Mouse (Mus musculus) hindbrain, embryonic 10.5 days (tissue): Measurements from ENCODE around the gene 9230112D13Rik. TPM values are rescaled to one million over a fixed set of nuclear protein-coding genes. Genes with fewer than 3 reads are reported as not detected.

Experiments
- DNase-seq: peaks from one replicate; pipeline ENCODE4 v3.0.0-alpha.2; 2017; ENCODE audit warnings: low spot score
- H3K27ac ChIP-seq: fragments of 300-500 bp; sonication (generic); 2 replicates; pipeline ENCODE4 v1.5.1; 2016; ENCODE audit warnings: mild to moderate bottlenecking, moderate library complexity
- H3K27me3 ChIP-seq: fragments of 300-500 bp; sonication (generic); 2 replicates; pipeline ENCODE4 v1.6.1; 2016; ENCODE audit warnings: mild to moderate bottlenecking; ENCODE audit not compliant: poor library complexity, insufficient read depth, severe bottlenecking
- H3K36me3 ChIP-seq: fragments of 300-500 bp; sonication (generic); 2 replicates; pipeline ENCODE4 v1.6.1; 2016; ENCODE audit warnings: mild to moderate bottlenecking, moderate library complexity
- H3K4me1 ChIP-seq: fragments of 300-500 bp; sonication (generic); replicated peaks from 2 replicates; pipeline ENCODE4 v1.6.1; 2016; ENCODE audit warnings: mild to moderate bottlenecking
- H3K4me3 ChIP-seq: fragments of 300-500 bp; sonication (generic); 2 replicates; pipeline ENCODE4 v1.5.1; 2016; ENCODE audit warnings: mild to moderate bottlenecking, moderate library complexity
- H3K9me3 ChIP-seq: fragments of 300-500 bp; sonication (generic); 2 replicates; pipeline ENCODE4 v1.6.1; 2016; ENCODE audit warnings: mild to moderate bottlenecking, moderate library complexity
- WGBS: fragments of 180-500 bp; shearing (Covaris S2); methylation state at CpG from one replicate; pipeline ENCODE4 v1.1.7; 2016; 5-methylcytosine and 5-hydroxymethylcytosine counted together
- polyA plus RNA-seq: library from polyadenylated mRNA; unstranded; fragments of >200 nt; fragmentation: Nextera tagmentation; extraction: Ambion mirVana; gene quantifications from 2 replicates; pipeline ENCODE4 v1.2.1, GENCODE M21; 2016

The 9230112D13Rik gene
- polyA plus RNA-seq, 1 experiment from 2014 or later: not detected

DNA sequence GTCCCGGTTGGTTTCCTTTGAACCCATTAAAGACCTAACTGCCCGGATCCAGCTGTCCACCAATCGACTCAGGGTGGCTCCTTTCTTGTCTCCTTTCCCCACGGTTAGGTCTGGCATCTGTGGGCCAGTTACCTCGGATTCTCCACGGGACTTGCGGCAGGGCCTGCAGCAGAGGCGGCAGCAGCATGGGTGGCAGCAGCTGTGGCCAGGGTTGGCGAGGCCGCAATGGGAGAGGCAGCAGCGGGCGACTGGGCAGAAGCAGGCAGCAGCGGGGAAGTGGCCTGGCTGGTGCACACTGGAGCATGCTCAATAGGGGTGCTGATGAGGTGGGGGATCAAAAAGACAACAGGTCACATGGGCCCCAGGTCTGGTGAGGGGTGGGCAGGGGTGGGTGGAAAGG is 32.6 kb upstream of the 9230112D13Rik start:
- Histone ChIP-seq H3K27ac (0 out of 2 replicates have a peak overlapping the region, but pooled peaks have one; percentile 41), H3K4me3 (no peak overlapping the region), H3K4me1 (peaks cover 3% of the 10 kb centered on the region; the same call in 1 of the 2 replicates), H3K36me3 (no peaks in the 10 kb centered on the region), H3K9me3 (no peaks in the 10 kb centered on the region), H3K27me3 (no peaks in the 10 kb centered on the region; the same call in 1 of the 2 replicates)
- DNase-seq: no peak
- WGBS: 72% methylated on average over 13 of the region's 13 CpGs

DNA sequence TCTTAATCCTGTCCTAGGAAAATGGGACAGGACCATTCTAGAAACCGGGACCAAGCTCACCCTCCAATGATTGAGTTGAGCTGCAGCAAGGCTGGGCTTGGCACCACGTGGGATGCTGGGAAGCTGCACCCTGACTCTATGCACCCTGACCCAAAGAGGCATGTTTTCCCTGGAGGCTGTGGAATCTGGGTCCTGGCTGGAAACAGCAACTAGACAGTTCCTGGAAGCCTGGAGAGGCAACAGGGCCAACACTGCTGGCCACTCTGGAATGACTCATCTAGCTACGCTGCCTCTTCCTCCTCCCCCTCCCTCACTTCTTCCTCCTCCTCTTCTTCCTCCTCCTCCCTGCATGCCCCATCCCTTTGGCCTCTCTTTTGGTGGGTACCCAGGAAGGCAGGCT is 31.4 kb upstream of the 9230112D13Rik start:
- Histone ChIP-seq H3K9me3 (no peaks in the 10 kb centered on the region), H3K4me3 (no peak overlapping the region), H3K4me1 (peaks cover 8% of the 10 kb centered on the region; the same call in 1 of the 2 replicates), H3K27me3 (no peaks in the 10 kb centered on the region), H3K27ac (no peak overlapping the region), H3K36me3 (no peaks in the 10 kb centered on the region)
- DNase-seq: no peak
- WGBS: 74% methylated on average over 3 of the region's 3 CpGs

DNA sequence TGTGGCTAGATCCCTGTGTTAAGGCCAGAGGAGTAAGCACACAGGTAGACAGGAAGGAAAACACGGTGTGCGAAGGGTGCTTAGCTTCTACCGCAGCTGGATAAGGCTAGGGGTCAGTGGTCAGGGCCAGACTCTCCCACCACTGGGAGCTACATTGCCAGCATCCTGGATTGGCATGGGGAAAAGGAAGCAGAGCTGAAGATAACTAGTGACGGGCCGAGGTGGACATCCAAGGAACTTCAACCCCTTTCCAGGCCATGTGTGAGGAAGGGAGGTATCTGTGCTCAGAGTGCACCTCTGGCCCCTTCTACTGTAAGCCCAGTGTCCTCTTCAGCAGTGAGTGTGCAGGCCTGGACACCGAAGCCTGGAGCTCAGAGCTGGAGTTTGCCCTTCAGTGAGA is 30.9 kb upstream of the 9230112D13Rik start:
- Histone ChIP-seq H3K27me3 (no peaks in the 10 kb centered on the region), H3K27ac (no peak overlapping the region), H3K4me1 (peaks cover 13% of the 10 kb centered on the region; the same call in 1 of the 2 replicates), H3K4me3 (no peak overlapping the region), H3K36me3 (no peaks in the 10 kb centered on the region), H3K9me3 (no peaks in the 10 kb centered on the region)
- DNase-seq: no peak
- 89% methylated on average over 6 of the region's 6 CpGs for WGBS

DNA sequence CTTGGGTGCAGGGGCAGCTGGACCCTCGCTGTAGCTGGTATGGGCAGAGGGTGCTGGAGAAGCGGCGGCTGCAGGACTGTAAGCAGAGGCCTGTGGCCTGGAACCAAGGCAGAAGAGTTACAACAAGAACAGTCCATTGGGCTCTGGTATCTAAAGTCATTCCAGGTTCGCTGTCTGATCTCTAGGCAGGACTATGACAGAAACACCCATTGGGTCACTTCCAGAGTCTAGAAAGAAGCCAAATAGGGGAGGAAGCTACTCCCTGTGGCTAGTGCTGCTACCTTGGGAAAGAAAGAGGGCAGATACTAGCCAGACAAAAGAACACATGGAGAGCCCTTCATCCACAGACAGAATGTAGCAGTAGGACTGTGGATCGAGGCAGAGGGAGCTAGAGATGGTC is 29.6 kb upstream of the 9230112D13Rik start:
- DNase-seq: no peak
- Histone ChIP-seq H3K9me3 (no peaks in the 10 kb centered on the region), H3K4me3 (no peak overlapping the region), H3K36me3 (no peaks in the 10 kb centered on the region), H3K27ac (no peak overlapping the region), H3K27me3 (peaks cover 8% of the 10 kb centered on the region), H3K4me1 (peaks cover 18% of the 10 kb centered on the region; the same call in 1 of the 2 replicates)
- WGBS: 90% methylated on average over 5 of the region's 5 CpGs

DNA sequence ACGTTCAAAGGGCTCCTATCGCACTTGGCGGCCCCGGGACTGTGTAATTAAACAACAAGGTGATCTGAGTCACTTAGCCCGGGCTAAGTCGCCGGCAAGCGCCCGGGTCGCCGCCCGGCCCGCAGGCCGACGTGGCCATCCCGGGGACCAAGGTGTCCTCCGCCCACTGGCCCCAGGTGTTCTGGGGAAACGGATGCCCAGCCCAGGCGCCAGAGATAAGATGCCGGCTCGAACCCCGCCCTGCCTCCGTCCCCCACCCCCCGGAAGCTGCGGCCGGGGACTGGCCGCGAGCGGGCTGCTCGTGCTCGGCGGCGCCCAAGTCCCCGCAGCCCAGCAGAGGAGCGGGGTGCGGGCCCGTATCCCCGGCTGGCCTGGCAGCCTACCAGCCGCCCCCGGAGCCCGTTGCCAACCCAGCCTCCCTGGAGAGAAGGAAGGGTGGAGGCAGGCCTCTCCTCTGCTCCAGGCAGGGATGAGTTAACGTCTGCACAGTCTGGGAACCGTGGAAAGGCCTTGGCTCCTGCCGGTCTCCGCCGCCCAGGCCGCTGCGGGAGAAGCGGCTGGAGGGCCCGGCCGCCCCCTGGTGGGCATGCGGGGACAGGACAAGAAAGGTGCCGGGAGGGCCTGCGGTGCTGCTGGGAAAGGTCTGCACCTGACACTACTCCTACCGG is 26.5 kb upstream of the 9230112D13Rik start:
- Histone ChIP-seq H3K27ac (peak overlapping the region; percentile 93), H3K27me3 (peaks cover 37% of the 10 kb centered on the region), H3K4me1 (peaks cover 15% of the 10 kb centered on the region; the same call in 1 of the 2 replicates), H3K9me3 (no peaks in the 10 kb centered on the region), H3K4me3 (peak overlapping the region; percentile 77), H3K36me3 (no peaks in the 10 kb centered on the region)
- WGBS: under 1% methylated on average over 55 of the region's 55 CpGs
- peak; percentile 90 for DNase-seq

DNA sequence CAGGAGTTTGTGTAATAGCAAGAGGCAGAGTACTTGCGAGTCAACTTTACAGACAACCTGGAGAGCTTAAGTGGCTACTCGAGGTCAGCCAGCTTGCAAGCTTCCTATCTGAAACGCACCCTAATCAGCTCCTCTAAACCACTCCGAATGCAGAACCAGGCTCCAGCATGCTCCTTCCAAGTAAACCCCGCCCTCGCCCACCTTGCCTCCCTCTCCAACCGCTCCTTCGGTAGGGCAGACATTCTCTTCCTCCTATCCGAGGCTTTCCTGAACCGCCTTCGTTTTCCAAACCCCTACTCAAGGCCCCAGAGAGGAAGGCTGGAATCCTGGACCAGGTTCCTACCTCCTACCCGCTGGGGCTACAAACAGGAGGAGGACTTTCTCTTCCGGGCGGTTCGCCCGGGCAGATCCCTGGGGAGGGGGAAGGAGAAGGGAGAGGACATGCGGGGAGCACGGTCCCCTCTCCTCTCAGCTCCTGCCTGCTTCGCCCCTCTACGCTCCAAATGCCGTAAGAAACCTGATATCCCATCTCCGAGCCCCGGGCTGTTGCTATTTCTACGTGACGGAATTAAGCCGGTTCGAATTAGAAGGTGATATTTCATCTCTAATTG is 25.9 kb upstream of the 9230112D13Rik start:
- H3K36me3 ChIP-seq: no peaks in the 10 kb centered on the region
- H3K27ac ChIP-seq: peak overlapping the region; percentile 93
- under 1% methylated on average over 27 of the region's 27 CpGs for WGBS
- peaks cover 15% of the 10 kb centered on the region; the same call in 1 of the 2 replicates for H3K4me1 ChIP-seq
- peaks cover 39% of the 10 kb centered on the region for H3K27me3 ChIP-seq
- no peaks in the 10 kb centered on the region for H3K9me3 ChIP-seq
- peak; percentile 72 for DNase-seq
- H3K4me3 ChIP-seq: peak overlapping the region; percentile 77

DNA sequence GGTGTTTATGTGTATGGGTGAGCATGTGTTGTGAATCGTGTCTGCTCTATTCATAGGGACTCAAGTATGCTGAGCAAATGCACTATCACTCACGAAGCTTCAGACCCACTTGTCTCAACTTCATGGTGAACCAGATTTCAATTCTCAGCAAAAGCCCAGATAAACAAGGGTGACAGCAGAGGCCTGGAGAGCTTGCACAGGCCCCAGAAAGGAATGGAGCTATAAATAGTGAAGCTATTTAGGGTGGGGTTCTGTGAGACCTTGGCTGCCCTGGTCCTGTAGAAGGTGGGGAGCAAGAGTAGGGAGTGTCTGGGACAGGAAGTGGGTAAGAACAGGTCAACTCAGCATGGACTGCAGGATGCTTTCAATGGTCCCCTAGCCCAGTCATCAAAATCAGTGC is 21.9 kb upstream of the 9230112D13Rik start:
- 79% methylated on average over 2 of the region's 2 CpGs for WGBS
- Histone ChIP-seq H3K4me3 (no peak overlapping the region), H3K9me3 (no peaks in the 10 kb centered on the region), H3K27me3 (peaks cover 51% of the 10 kb centered on the region), H3K36me3 (no peaks in the 10 kb centered on the region), H3K27ac (no peak overlapping the region), H3K4me1 (peaks cover 20% of the 10 kb centered on the region; the same call in 1 of the 2 replicates)
- DNase-seq: no peak

DNA sequence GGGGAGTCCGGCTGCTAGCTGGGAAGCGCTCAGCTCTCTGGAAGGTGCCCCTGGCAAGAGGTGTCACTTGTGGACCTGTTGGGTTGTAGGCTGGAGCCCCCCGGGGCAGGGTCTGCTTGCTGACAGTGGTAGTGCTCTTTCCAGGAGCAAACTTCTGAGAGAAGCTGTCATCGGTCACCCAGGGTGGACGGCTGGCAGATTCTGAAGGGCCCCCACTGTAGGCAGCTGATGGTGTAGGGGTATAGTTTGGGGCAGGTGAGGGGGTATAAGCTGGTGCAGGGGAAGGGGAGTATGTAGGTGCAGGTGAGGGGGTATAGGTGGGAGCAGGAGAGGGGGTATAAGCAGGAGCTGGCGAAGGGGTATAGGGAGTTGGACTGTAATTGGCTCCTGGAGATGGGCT is 21.4 kb upstream of the 9230112D13Rik start:
- Histone ChIP-seq H3K4me1 (peaks cover 14% of the 10 kb centered on the region; the same call in 1 of the 2 replicates), H3K27me3 (peaks cover 51% of the 10 kb centered on the region), H3K9me3 (no peaks in the 10 kb centered on the region), H3K27ac (no peak overlapping the region), H3K36me3 (no peaks in the 10 kb centered on the region), H3K4me3 (no peak overlapping the region)
- WGBS: 89% methylated on average over 6 of the region's 6 CpGs
- no peak for DNase-seq

DNA sequence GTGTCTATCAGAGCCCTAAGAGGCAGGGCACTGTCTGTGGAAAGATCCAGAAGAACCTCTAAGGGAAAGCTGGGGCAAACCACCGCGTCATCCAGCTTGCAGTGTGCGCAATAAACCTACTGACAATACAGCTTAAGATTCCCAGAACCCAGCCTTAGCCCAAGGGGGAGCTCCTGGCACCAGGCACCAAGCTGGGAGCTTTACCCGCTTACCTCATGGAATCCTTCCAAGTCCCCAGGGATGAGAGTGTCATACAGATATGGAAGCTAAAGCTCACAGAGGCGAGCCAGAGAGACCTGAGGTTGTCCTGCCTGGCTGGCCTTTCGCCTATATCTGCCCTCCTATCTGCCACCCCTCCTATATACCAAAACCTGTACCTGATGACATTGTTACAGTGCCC is 21.0 kb upstream of the 9230112D13Rik start:
- Histone ChIP-seq H3K27me3 (peaks cover 51% of the 10 kb centered on the region), H3K9me3 (no peaks in the 10 kb centered on the region), H3K27ac (no peak overlapping the region), H3K4me3 (no peak overlapping the region), H3K4me1 (peaks cover 12% of the 10 kb centered on the region; the same call in 1 of the 2 replicates), H3K36me3 (no peaks in the 10 kb centered on the region)
- 84% methylated on average over 6 of the region's 6 CpGs for WGBS
- DNase-seq: no peak

DNA sequence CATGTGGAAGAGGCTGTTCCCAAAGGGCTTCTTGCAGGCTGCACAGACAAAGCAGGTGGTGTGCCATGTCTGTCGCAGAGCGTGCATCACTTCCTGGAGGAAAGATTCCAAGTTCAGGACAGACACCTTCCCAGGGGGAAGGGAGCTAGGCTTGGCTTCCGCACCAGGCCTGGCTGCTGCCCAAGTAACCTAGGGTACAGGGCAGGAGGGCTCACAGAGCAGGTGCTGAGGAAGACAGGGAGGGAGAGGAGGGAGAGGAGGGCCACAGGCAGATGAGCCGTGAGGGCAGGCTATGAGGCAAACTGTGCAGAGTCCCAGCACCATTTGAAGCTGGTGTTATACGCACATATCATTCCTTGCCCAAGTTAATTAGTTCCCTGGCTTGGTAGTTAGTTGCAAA is 19.3 kb upstream of the 9230112D13Rik start:
- H3K4me3 ChIP-seq: no peak overlapping the region
- H3K4me1 ChIP-seq: peaks cover 5% of the 10 kb centered on the region; the same call in 1 of the 2 replicates
- H3K27me3 ChIP-seq: peaks cover 41% of the 10 kb centered on the region
- no peaks in the 10 kb centered on the region for H3K9me3 ChIP-seq
- WGBS: 87% methylated on average over 5 of the region's 5 CpGs
- no peaks in the 10 kb centered on the region for H3K36me3 ChIP-seq
- H3K27ac ChIP-seq: no peak overlapping the region
- DNase-seq: no peak

DNA sequence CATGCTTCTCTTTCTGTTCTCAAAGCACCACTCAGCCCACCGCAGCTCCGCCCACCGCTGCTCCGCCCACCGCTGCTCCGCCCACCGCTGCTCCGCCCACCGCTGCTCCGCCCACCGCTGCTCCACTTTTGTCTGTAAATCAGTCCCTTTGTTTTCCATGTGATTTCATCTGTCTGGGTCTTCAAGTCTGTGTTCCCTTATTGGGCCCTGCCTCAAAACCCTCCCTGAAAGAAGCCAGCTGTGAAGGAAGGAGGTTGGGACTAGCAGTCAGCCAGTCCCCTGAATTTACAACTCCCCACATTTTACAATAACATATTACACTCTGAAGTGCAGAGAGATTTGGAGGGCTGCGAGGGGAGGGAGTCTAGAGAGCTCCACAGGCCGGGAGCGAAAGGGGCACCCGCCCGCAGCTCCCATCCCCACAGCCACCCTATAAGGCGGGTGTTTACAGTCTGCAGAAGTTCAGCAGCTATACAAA is 18.1 kb upstream of the 9230112D13Rik start:
- H3K27me3 ChIP-seq: peaks cover 30% of the 10 kb centered on the region
- H3K27ac ChIP-seq: peak overlapping the region; percentile 81
- H3K4me3 ChIP-seq: peak overlapping the region; percentile 29
- H3K36me3 ChIP-seq: no peaks in the 10 kb centered on the region
- DNase-seq: peak; percentile 34
- H3K9me3 ChIP-seq: no peaks in the 10 kb centered on the region
- H3K4me1 ChIP-seq: peaks cover 5% of the 10 kb centered on the region; the same call in 1 of the 2 replicates
- WGBS: 13% methylated on average over 17 of the region's 17 CpGs

DNA sequence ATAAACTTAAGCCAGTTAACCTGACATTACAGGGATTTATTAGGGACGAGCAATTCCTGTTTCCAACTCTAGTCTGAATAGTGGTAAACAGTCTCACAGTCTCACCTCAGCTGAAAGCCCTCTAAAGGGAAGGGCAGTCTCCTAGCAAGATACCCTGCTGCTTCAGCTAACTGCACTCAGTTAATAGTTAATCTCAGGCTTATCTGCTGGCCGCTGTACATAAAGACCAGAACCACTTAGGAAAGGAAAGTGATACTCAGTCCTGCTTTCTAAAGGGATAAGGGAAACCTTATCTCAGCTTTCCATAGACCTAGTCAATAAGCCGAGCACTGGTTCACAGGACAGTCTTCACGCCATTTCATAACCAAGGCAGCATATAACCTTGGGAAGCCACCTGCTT is 13.3 kb upstream of the 9230112D13Rik start:
- H3K27me3 ChIP-seq: 0 out of 2 replicates have a peak, but pooled peaks cover 4% of the 10 kb centered on the region
- H3K27ac ChIP-seq: no peak overlapping the region
- H3K36me3 ChIP-seq: no peaks in the 10 kb centered on the region
- no peaks in the 10 kb centered on the region for H3K9me3 ChIP-seq
- 77% methylated on average over 4 of the region's 4 CpGs for WGBS
- DNase-seq: no peak
- H3K4me1 ChIP-seq: peaks cover 3% of the 10 kb centered on the region; the same call in 1 of the 2 replicates
- no peak overlapping the region for H3K4me3 ChIP-seq

DNA sequence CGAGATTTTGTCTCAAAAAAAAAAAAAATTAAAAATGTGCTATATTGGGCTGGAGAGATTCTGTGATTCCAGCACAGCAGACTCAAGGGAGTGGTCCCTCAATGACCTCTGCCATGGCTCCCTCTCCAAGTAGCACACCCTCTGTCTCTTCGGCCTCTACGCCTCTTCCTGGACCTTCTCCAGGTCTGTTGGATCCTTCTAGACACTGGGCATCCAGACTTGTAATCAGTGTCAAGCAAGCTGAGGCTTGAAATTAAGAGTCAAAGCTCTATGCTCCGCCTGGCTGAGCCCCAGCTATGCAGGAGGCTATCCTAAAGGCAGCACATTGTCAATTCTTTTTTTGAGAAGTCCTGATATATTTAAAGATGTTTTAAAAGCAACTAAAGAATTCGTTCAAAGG is 10.9 kb upstream of the 9230112D13Rik start:
- Histone ChIP-seq H3K4me1 (no peaks in the 10 kb centered on the region), H3K27ac (no peak overlapping the region), H3K36me3 (no peaks in the 10 kb centered on the region), H3K9me3 (peaks cover 10% of the 10 kb centered on the region; the same call in 1 of the 2 replicates), H3K4me3 (no peak overlapping the region), H3K27me3 (no peaks in the 10 kb centered on the region)
- WGBS: 86% methylated on average over 5 of the region's 5 CpGs
- no peak for DNase-seq
